Mouse (Mus musculus) lung, postnatal 25 days (tissue): ENCODE results near the gene Ltbp4.

ENCODE experiments used
- DNase-seq: peaks from one replicate; pipeline ENCODE4 v3.0.0; 2022; ENCODE audit warnings: low spot score

Ltbp4 gene

GRCm38 (mm10) chr7:27337175-27337853 lies at the start of gene Ltbp4:
Gene Ltbp4, minus strand, starts transcription at chr7:27337692.
- DNase-seq: no peak

DNA sequence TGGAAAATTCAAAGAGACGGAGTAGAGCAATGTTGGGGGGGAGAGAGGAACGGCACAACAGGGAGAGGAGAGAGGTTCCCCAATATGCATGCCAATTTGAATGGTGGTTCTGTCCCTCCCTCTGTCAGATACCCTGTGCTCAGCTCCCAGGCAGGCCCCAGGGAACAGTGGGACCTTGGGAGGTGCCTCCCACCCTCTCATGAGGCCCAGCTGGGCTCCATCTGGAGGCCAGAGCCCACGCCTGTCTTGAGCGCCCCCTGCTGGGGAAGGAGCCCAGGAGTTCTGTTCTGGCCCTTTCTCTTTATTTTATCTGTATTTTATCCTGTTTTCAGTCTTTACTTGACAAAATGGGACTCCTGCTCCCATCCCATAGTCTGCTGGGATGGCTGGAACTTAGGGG lies 47.2 kb upstream of the Ltbp4 start:
- DNase-seq: peak; percentile 43

DNA sequence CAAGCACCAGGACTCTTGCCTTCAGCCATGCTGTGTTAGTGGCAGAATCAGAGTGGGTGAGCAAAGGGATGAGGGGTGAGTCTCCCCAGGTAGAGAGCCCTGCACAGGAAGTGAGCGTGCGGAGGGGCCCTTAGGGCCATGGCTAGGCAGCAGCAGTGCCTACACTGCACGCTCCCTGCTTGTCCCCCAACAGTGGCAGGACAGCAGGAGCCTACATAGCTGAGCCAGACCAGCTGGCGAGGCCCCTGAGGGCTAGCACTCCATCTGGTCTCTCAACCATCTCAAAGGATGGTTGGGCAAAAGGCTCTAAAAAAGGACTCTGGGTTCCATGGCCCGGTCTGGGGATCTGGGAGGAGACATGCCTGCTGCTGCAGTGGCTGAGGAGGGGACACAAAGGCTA lies 46.6 kb upstream of the Ltbp4 start:
- DNase-seq: no peak

DNA sequence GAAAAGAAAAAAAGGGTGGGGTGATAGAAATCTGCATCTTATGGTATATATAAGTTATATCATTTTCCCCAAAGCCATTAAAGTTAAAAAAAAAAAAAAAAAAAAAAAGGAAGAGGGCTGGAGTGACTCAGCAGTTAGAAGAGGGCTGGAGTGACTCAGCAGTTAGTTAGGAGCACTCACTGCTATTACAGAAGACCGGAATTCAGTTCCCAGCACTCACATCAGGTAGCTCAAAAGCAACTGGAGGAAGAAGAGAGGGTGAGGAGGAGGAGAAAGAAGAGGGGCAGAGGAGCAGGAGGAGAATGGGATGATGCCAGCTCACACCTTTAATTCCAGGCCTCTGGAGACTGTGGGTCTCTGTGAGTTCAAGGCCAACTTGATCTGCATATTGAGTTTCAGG lies 45.7 kb upstream of the Ltbp4 start:
- DNase-seq: no peak

GRCm38 (mm10) chr7:27381560-27381959 lies 44.1 kb upstream of the Ltbp4 start:
- DNase-seq: no peak

GRCm38 (mm10) chr7:27381009-27381408 lies 43.5 kb upstream of the Ltbp4 start:
- no peak for DNase-seq

- DNase-seq: no peak
Observed at GRCm38 (mm10) chr7:27379836-27380235, 42.3 kb upstream of the Ltbp4 start.

- peak; percentile 51 for DNase-seq
Observed at GRCm38 (mm10) chr7:27378431-27378830, 40.9 kb upstream of the Ltbp4 start.

- DNase-seq: no peak
Observed at GRCm38 (mm10) chr7:27375274-27375673, 37.8 kb upstream of the Ltbp4 start.

DNA sequence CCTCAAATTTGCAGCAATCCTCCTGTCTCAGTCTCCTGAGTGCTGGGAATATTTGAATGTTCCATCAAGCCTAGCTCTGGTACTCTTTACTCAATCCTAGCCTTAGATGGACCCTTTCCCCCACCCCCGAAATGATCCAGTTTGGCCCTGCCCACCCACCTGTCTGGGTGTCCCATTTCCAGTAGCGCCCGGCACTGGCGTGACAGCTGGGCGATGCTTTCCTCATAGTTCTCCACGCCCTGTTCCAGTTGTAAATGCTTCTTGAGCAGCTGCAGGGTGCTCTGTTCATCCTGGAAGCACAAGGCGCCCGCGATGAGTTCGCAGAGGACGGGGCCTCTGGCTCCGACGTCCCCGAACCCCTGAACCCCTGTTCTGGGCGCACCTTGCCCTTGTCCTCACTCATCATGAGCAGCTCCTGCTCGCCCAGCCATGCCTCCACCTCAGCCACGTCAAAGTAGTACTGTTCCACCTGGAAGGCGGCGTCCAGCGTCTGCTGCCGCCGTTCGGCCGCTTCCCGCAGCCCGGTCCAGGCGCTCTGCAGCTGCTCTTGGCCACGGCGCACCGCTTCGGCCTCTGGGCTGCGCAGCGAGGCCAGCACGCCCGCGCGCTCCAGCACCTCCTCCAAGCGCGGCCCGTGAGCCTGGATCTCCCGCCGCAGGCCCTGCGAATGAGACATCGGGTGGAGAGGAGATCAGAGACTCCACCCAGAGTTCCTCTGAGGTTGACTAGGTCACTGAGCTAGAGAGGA lies 34.4 kb upstream of the Ltbp4 start:
- no peak for DNase-seq

DNA sequence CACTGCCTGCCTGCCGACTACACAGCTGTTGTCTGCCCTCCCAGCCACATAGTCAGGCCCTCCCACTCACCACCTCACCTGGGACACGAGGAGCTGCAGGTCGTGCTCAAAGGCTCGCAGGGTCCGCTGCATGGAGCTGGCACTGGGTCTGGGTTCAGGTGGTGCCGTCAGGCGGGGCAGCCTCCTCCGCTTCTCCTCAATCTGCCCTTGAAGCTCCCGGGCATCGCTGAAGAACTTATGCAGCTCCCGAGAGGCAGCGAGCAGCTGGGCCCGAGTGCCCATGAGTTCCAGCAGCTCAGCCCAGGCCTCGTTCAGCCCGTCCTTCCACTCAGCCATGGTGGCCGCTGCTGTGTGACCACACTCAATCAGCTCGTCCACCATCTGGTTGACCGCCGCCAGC lies 31.6 kb upstream of the Ltbp4 start:
- DNase-seq: no peak

DNA sequence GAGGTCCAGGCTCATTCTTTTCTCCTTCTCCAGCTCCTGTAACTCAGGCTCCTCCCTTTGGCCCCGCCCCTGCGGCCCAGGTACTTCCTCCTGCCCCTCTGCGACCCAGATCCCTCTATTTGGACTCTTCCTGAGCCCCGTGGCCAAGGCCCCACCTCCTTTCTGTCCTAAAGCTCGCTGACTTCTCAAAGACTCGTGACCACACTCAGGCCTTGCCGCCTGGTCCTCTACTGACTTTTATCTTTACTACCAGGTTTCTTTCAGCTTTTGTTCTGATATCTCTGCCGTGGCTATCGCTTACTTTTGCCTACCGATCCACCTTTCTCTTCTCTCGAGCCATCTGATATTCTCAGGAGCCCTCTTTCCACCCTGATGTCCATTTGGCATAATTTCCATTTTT lies 30.5 kb upstream of the Ltbp4 start:
- no peak for DNase-seq

GRCm38 (mm10) chr7:27366082-27366844 lies 28.8 kb upstream of the Ltbp4 start:
- no peak for DNase-seq

DNA sequence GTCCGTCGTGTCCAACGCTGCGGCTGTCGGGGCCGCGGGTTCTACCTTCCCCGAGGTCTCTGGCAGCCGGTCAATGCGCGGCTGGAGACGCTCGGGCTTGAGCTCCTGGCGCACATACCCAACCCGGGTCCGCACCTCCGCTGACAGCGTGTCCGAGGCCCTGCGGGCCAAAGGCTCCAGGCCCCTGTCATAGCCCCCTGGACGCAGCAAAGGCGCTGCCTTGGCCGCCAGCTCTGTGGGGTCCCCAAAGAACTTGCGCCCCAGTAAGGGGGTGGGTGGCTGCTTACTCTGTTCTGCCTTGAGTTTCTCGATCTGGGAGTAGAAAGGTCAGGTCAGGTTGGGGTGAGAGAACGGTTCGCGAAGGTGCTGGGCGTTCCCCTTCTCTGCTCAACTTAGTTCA lies 26.9 kb upstream of the Ltbp4 start:
- DNase-seq: no peak

DNA sequence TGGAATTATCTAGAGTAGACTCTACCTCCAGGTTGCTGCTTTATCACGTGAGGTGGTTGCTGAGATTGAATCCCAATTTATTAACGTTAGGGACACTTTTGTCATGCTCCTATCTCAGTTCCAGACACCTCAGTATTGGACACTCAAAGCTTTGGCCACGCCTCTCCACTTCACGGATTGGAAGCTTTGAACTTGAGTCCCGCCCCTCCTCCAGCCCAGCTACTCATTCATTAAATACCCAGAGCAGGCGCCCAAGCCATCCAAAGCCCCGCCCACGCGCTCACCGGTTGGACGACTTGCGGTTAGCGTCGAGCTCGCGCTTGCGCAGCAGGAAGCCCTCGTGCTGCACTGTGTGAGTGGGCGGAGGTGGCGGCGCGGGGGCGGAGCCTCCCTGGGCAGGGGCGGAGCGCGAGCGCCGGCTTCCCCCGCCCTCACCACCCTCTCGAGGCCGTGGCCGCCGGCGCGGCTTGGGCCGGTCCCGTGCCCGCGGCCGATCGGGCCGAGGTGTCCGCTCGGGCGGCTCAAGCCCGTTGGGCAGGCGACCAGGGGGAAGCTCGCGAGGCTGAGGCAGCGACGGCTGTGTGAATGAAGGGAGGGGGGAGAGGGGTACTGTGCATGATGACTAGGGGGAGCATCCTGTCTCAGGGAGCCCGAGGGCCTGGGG lies 23.9 kb upstream of the Ltbp4 start:
- peak; percentile 100 for DNase-seq

DNA sequence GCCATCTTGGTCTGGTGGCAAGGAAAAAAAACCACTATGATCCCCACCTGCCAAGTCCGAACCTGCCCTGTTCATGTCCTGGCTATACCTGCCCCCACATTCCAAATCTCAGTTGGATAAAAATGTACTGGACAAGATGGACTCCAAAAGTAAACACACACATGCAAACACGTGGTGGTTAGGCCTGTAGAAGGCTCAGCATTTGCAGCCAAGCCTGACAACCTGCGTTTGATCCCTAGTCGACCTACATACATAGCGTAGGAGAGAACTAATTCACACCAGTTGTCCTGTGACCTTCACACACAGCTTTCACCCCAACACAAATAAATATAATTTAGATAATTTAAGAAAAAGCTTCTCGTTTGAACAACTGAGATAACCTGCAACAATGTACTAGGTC lies 23.3 kb upstream of the Ltbp4 start:
- no peak for DNase-seq

GRCm38 (mm10) chr7:27359706-27360358 lies 22.3 kb upstream of the Ltbp4 start:
- no peak for DNase-seq

DNA sequence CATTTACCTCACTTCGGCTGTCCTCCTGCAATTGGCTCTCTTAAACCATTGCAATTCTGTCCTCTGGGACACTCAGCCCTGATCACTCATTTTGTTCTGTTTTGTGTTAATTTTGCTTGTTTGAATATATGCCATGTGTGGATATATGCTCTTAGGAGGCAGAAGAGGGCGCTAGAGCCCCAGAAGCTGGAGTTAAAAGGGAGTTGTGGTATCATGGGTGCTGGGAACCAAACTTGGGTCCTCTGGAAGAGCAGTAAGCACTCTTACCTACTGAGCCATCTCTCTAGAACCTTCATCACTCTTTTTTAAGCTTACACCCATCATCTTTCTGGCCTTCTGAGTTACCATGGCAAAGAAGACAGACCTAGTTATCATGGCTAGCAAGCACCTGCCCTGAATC lies 21.7 kb upstream of the Ltbp4 start:
- no peak for DNase-seq

DNA sequence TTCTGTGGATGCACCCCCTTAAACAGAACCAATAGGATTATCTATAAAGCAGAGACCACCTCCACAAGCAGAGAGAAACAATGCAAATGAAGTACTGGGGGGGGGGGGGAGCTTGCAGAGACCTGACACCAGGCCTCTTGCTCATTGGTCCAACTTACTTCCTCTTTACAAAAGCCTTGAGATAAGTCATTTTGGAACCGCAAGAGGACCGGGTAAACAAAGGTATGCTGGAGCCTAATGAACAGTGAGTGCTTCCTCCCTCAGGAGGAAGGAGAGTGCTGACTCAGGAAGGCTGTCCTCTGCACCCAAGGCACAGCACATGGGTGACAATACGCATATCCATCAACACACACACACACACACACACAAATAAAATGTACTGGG lies 20.1 kb upstream of the Ltbp4 start:
- peak; percentile 34 for DNase-seq

DNA sequence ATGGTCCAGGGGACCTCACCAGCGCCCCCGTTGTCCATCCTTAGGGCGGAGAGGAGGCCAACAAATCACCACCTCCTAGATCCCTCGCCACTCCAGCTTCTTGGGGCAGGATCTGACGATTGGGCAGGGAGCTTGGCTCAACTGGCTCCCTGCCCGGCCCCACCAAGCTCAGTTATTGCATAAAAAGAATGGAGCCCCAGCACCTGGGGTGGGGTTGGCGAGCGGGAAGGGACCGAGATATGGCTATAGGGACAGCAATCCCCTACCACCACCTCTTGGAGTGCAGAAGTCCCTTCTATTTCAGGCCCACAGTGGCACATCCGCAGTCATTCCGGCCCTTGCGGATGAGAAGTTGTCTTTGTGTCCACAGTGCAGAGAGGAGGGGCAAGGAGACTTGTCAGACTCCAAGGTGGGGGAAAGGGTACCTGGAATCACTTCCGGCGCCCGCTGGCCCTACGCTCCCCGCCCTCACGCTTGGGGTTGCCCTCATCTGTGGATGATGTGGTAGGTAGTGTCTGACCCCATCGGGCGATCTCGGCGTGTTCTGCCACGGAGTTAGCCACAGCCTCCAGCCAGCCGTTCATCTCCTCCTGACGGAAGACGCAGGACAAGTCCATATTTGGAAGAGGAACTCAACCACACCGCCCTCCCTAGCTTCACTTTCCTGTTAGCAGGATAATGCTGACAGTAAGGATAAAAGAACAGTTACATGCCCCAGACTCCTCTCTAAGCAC lies 19.5 kb upstream of the Ltbp4 start, which contains the start of gene Gm20479:
TSS of gene Gm20479 (minus strand) at position 559 of the 734 bp plus-strand sequence.
- no peak for DNase-seq

- no peak for DNase-seq
Observed at GRCm38 (mm10) chr7:27356248-27356647, 18.8 kb upstream of the Ltbp4 start.
